In genomic region chr7:16309318-16310019, GRCm38 (mm10) we compare ENCODE assay signal across 8 mouse cellular contexts. TPM values are rescaled to one million over a fixed set of nuclear protein-coding genes. Genes with fewer than 3 reads are reported as not detected.
A peak's percentile ranks its signal among the peaks of the same experiment; 100 is the strongest.
DNase-seq lines count a peak whose midpoint lies in the region; ATAC-seq and TF ChIP-seq lines count a peak whose summit lies in the region.

No protein-coding gene starts in this region.

- peak overlapping the region; percentile 70 for H3K9ac ChIP-seq in heart, embryonic 11.5 days (ENCODE audit: low read depth, low read length)
- peak overlapping the region; percentile 55 for H3K9ac ChIP-seq in kidney, embryonic 15.5 days
- H3K9ac ChIP-seq in liver, embryonic 14.5 days (replicated peaks): peak overlapping the region; percentile 87
- peak overlapping the region; percentile 78 for H3K9ac ChIP-seq in stomach, embryonic 16.5 days (ENCODE audit: low read length)

- WGBS in heart, embryonic 11.5 days (ENCODE audit: insufficient replicate concordance): under 1% methylated on average over 59 of the region's 61 CpGs
- under 1% methylated on average over 59 of the region's 61 CpGs for WGBS in kidney, embryonic 15.5 days
- under 1% methylated on average over 60 of the region's 61 CpGs for WGBS in liver, embryonic 14.5 days (ENCODE audit: insufficient replicate concordance)
- WGBS in stomach, embryonic 16.5 days: under 1% methylated on average over 61 of the region's 61 CpGs

- H3K4me3 ChIP-seq in embryonic fibroblast, embryonic 13.5 days (ENCODE audit: insufficient read depth, low read length): peak overlapping the region; percentile 74
- peak overlapping the region; percentile 86 for H3K4me3 ChIP-seq in heart, embryonic 11.5 days (ENCODE audit: low read depth, low read length)
- H3K4me3 ChIP-seq in kidney, embryonic 15.5 days (replicated peaks): peak overlapping the region; percentile 85
- H3K4me3 ChIP-seq in liver, embryonic 14.5 days (ENCODE audit: insufficient read depth in 1 of 2, low read depth in 2 of 2, low read length in 2 of 2): peak overlapping the region; percentile 89 to 92
- H3K4me3 ChIP-seq in stomach, embryonic 16.5 days (replicated peaks; ENCODE audit: low read length): peak overlapping the region; percentile 78

- H3K27me3 ChIP-seq in heart, embryonic 11.5 days (ENCODE audit: control insufficient read depth, insufficient read depth, low read length): no peaks in the 10 kb centered on the region
- H3K27me3 ChIP-seq in kidney, embryonic 15.5 days: no peaks in the 10 kb centered on the region
- H3K27me3 ChIP-seq in liver, embryonic 14.5 days (ENCODE audit: control insufficient read depth, insufficient read depth, low read length): peaks cover 10% of the 10 kb centered on the region
- H3K27me3 ChIP-seq in stomach, embryonic 16.5 days (ENCODE audit: control insufficient read depth, insufficient read depth, low read length): no peaks in the 10 kb centered on the region

- DNase-seq in CD4-positive helper T cell, adult 2 months (ENCODE audit: low read depth, low spot score): peak; percentile 91
- DNase-seq in brain, adult 2 months (ENCODE audit: low read depth, low spot score): peak; percentile 84
- peak in 2 of 3 experiments; percentile 72 to 76 for DNase-seq in liver, embryonic 14.5 days (ENCODE audit: low read depth in 3 of 3, low spot score in 3 of 3)
- peak; percentile 93 to 94 for DNase-seq in natural killer cell, adult 2 months (ENCODE audit: low spot score in 2 of 2)

- H3K4me2 ChIP-seq in heart, embryonic 11.5 days: peak overlapping the region; percentile 84
- H3K4me2 ChIP-seq in kidney, embryonic 15.5 days: peak overlapping the region; percentile 100
- peak overlapping the region; percentile 99 for H3K4me2 ChIP-seq in liver, embryonic 14.5 days (ENCODE audit: low read depth)
- peak overlapping the region; percentile 100 for H3K4me2 ChIP-seq in stomach, embryonic 16.5 days (ENCODE audit: low read depth, low read length)

- H3K27ac ChIP-seq in embryonic fibroblast, embryonic 13.5 days (ENCODE audit: insufficient read depth, low read length): peak overlapping the region; percentile 91
- H3K27ac ChIP-seq in heart, embryonic 11.5 days (ENCODE audit: low read depth, low read length): peak overlapping the region; percentile 66
- H3K27ac ChIP-seq in kidney, embryonic 15.5 days: peak overlapping the region; percentile 99
- peak overlapping the region; percentile 87 for H3K27ac ChIP-seq in liver, embryonic 14.5 days
- peak overlapping the region; percentile 59 for H3K27ac ChIP-seq in stomach, embryonic 16.5 days (ENCODE audit: low read length)

- H3K9me3 ChIP-seq in heart, embryonic 11.5 days (replicated peaks; ENCODE audit: control insufficient read depth, low read length): no peaks in the 10 kb centered on the region
- no peaks in the 10 kb centered on the region for H3K9me3 ChIP-seq in kidney, embryonic 15.5 days (replicated peaks)
- no peaks in the 10 kb centered on the region for H3K9me3 ChIP-seq in liver, embryonic 14.5 days (ENCODE audit: control insufficient read depth, low read length)
- no peaks in the 10 kb centered on the region for H3K9me3 ChIP-seq in stomach, embryonic 16.5 days (replicated peaks; ENCODE audit: control insufficient read depth, low read length)

- ATAC-seq in heart, embryonic 11.5 days (replicated peaks; ENCODE audit: insufficient number of reproducible peaks, low FRiP score, low TSS enrichment): peak; percentile 52
- peak; percentile 40 for ATAC-seq in kidney, embryonic 15.5 days (replicated peaks; ENCODE audit: low FRiP score)
- ATAC-seq in liver, embryonic 14.5 days (ENCODE audit: insufficient read depth): peak; percentile 57
- ATAC-seq in stomach, embryonic 16.5 days (ENCODE audit: insufficient read depth, low FRiP score): peak; percentile 41; the same call in 1 of the 2 replicates

- peak; percentile 46 for TF ChIP-seq POLR2A in embryonic fibroblast, embryonic 13.5 days (IDR thresholded peaks at IDR 0.05; ENCODE audit: low read depth, low read length)

- H3K4me1 ChIP-seq in embryonic fibroblast, embryonic 13.5 days (ENCODE audit: control insufficient read depth, insufficient read depth, low read length): peaks cover 13% of the 10 kb centered on the region
- H3K4me1 ChIP-seq in heart, embryonic 11.5 days (ENCODE audit: control insufficient read depth, insufficient read depth, low read length): peaks cover 25% of the 10 kb centered on the region
- H3K4me1 ChIP-seq in kidney, embryonic 15.5 days: peaks cover 55% of the 10 kb centered on the region
- H3K4me1 ChIP-seq in liver, embryonic 14.5 days (replicated peaks; ENCODE audit: control insufficient read depth in 2 of 2, insufficient read depth in 2 of 2, low read length in 1 of 2): peaks cover 35 to 36% of the 10 kb centered on the region in 2 experiments
- peaks cover 37% of the 10 kb centered on the region for H3K4me1 ChIP-seq in stomach, embryonic 16.5 days (ENCODE audit: control insufficient read depth, insufficient read depth, low read length)

- no peak for TF ChIP-seq EP300 in liver, embryonic 14.5 days (IDR thresholded peaks at IDR 0.05; ENCODE audit: low read depth)

- no peak for TF ChIP-seq CTCF in embryonic fibroblast, embryonic 13.5 days (IDR thresholded peaks at IDR 0.05; ENCODE audit: borderline replicate concordance, insufficient read depth, low read length)
- no peak for TF ChIP-seq CTCF in liver, embryonic 14.5 days (IDR thresholded peaks at IDR 0.05; ENCODE audit: low read depth)

- H3K36me3 ChIP-seq in heart, embryonic 11.5 days (ENCODE audit: control insufficient read depth, insufficient read depth, low read length): no peaks in the 10 kb centered on the region
- no peaks in the 10 kb centered on the region for H3K36me3 ChIP-seq in kidney, embryonic 15.5 days
- no peaks in the 10 kb centered on the region for H3K36me3 ChIP-seq in liver, embryonic 14.5 days (replicated peaks; ENCODE audit: control insufficient read depth, insufficient read depth, low read depth)
- no peaks in the 10 kb centered on the region for H3K36me3 ChIP-seq in stomach, embryonic 16.5 days (ENCODE audit: control insufficient read depth, insufficient read depth, low read length)

RNA-seq across cellular contexts. Expression of gene Bbc3, which starts 1.3 kb away (rescaled TPM):
- polyA plus RNA-seq in embryonic fibroblast, embryonic 13.5 days (2011; ENCODE audit: insufficient read length, low read depth, missing spikeins): 15.8 and 19.9 TPM in 2 replicates
- 3.7 and 6.0 TPM in 2 replicates for polyA plus RNA-seq in heart, embryonic 11.5 days (2014; fragmentation: Nextera tagmentation; extraction: Ambion mirVana)
- polyA plus RNA-seq in kidney, embryonic 15.5 days (2015; fragmentation: Nextera tagmentation; extraction: Ambion mirVana): 12.3 and 12.4 TPM in 2 replicates
- polyA plus RNA-seq in liver, embryonic 14.5 days (2012; rRNA removed): 3.2 and 3.8 TPM in 2 replicates
- polyA plus RNA-seq in liver, embryonic 14.5 days (2014; fragmentation: Nextera tagmentation; extraction: Ambion mirVana): 2.0 and 3.3 TPM in 2 replicates
- polyA plus RNA-seq in stomach, embryonic 16.5 days (2015; fragmentation: Nextera tagmentation; extraction: Ambion mirVana): 3.7 and 4.1 TPM in 2 replicates

RNA-seq across cellular contexts. Expression of gene Ccdc9, which starts 22.9 kb away (rescaled TPM):
- polyA plus RNA-seq in embryonic fibroblast, embryonic 13.5 days (2011; ENCODE audit: insufficient read length, low read depth, missing spikeins): 66.0 and 70.9 TPM in 2 replicates
- 11.3 and 16.4 TPM in 2 replicates for polyA plus RNA-seq in heart, embryonic 11.5 days (2014; fragmentation: Nextera tagmentation; extraction: Ambion mirVana)
- 28.9 and 33.0 TPM in 2 replicates for polyA plus RNA-seq in kidney, embryonic 15.5 days (2015; fragmentation: Nextera tagmentation; extraction: Ambion mirVana)
- polyA plus RNA-seq in liver, embryonic 14.5 days (2012; rRNA removed): 15.9 and 24.7 TPM in 2 replicates
- polyA plus RNA-seq in liver, embryonic 14.5 days (2014; fragmentation: Nextera tagmentation; extraction: Ambion mirVana): 4.2 and 7.6 TPM in 2 replicates
- polyA plus RNA-seq in stomach, embryonic 16.5 days (2015; fragmentation: Nextera tagmentation; extraction: Ambion mirVana): 16.7 and 18.8 TPM in 2 replicates

RNA-seq across cellular contexts. Expression of gene Inafm1, which starts 36.1 kb away (rescaled TPM):
- 11.1 and 11.6 TPM in 2 replicates for polyA plus RNA-seq in embryonic fibroblast, embryonic 13.5 days (2011; ENCODE audit: insufficient read length, low read depth, missing spikeins)
- 6.6 and 6.7 TPM in 2 replicates for polyA plus RNA-seq in heart, embryonic 11.5 days (2014; fragmentation: Nextera tagmentation; extraction: Ambion mirVana)
- 16.4 and 19.5 TPM in 2 replicates for polyA plus RNA-seq in kidney, embryonic 15.5 days (2015; fragmentation: Nextera tagmentation; extraction: Ambion mirVana)
- polyA plus RNA-seq in liver, embryonic 14.5 days (2012; rRNA removed): 7.9 and 8.3 TPM in 2 replicates
- polyA plus RNA-seq in liver, embryonic 14.5 days (2014; fragmentation: Nextera tagmentation; extraction: Ambion mirVana): 3.5 and 4.0 TPM in 2 replicates
- 11.8 and 12.8 TPM in 2 replicates for polyA plus RNA-seq in stomach, embryonic 16.5 days (2015; fragmentation: Nextera tagmentation; extraction: Ambion mirVana)

RNA-seq across cellular contexts. Expression of gene C5ar1, which starts 50.1 kb away (rescaled TPM):
- polyA plus RNA-seq in embryonic fibroblast, embryonic 13.5 days (2011; ENCODE audit: insufficient read length, low read depth, missing spikeins): 0.60 and 5.3 TPM in 2 replicates
- polyA plus RNA-seq in heart, embryonic 11.5 days (2014; fragmentation: Nextera tagmentation; extraction: Ambion mirVana): 0.74 and 1.5 TPM in 2 replicates
- 2.5 and 3.7 TPM in 2 replicates for polyA plus RNA-seq in kidney, embryonic 15.5 days (2015; fragmentation: Nextera tagmentation; extraction: Ambion mirVana)
- polyA plus RNA-seq in liver, embryonic 14.5 days (2012; rRNA removed): 0.95 and 1.1 TPM in 2 replicates
- 1.1 and 1.9 TPM in 2 replicates for polyA plus RNA-seq in liver, embryonic 14.5 days (2014; fragmentation: Nextera tagmentation; extraction: Ambion mirVana)
- 4.6 and 4.8 TPM in 2 replicates for polyA plus RNA-seq in stomach, embryonic 16.5 days (2015; fragmentation: Nextera tagmentation; extraction: Ambion mirVana)

Comparison
In these comparisons a context has a peak if more than half of its experiments do, and no peak if none do; other contexts are left out.
1. Peak in every context shown above with its lines: DNase-seq, ATAC-seq, H3K4me3 ChIP-seq and H3K27ac ChIP-seq.